Mouse (Mus musculus): ENCODE measurements around the gene Prkacb. TPM values are rescaled to one million over a fixed set of nuclear protein-coding genes. Genes with fewer than 3 reads are reported as not detected.
"Not testable (repeated sequence)": the region's sequence is repeated elsewhere in the genome, so short reads cannot be mapped to it uniquely, and the experiment has no call there.

Gene Prkacb
- polyA plus RNA-seq, 1 experiment from 2014 or later, result 76.2 TPM

- no peak overlapping the region for H3K4me3 ChIP-seq
- H3K4me1 ChIP-seq, result no peaks in the 10 kb centered on the region
- peaks cover 74% of the 10 kb centered on the region for H3K36me3 ChIP-seq
- no peak for DNase-seq (ENCODE audit: low spot score)
- no peak overlapping the region for H3K27ac ChIP-seq
- no peaks in the 10 kb centered on the region for H3K27me3 ChIP-seq (ENCODE audit: low read depth, poor library complexity, severe bottlenecking)
- no peaks in the 10 kb centered on the region for H3K9me3 ChIP-seq (replicated peaks)
- 96% methylated on average over 5 of the region's 5 CpGs for WGBS
Observed at GRCm38 (mm10) chr3:146741158-146741557, 71.6 kb downstream of the Prkacb start.

- not testable (repeated sequence) for H3K9me3 ChIP-seq (replicated peaks); H3K27me3 ChIP-seq (ENCODE audit: low read depth, poor library complexity, severe bottlenecking); DNase-seq (ENCODE audit: low spot score); H3K4me1 ChIP-seq; H3K4me3 ChIP-seq; H3K27ac ChIP-seq
- H3K36me3 ChIP-seq, result peaks cover 76% of the 10 kb centered on the region
- 90% methylated on average over 6 of the region's 6 CpGs for whole genome bisulfite sequencing
Observed at GRCm38 (mm10) chr3:146736186-146736585, 76.6 kb downstream of the Prkacb start.

- Histone ChIP-seq H3K4me3 (no peak overlapping the region), H3K27ac (no peak overlapping the region), H3K36me3 (peaks cover 74% of the 10 kb centered on the region), H3K27me3 (ENCODE audit: low read depth, poor library complexity, severe bottlenecking) (no peaks in the 10 kb centered on the region), H3K4me1 (no peaks in the 10 kb centered on the region), H3K9me3 (replicated peaks) (no peaks in the 10 kb centered on the region)
- no peak for DNase-seq (ENCODE audit: low spot score)
- WGBS, result 80% methylated on average over 3 of the region's 3 CpGs
Observed at GRCm38 (mm10) chr3:146735657-146736056, 77.1 kb downstream of the Prkacb start.

GRCm38 (mm10) chr3:146734907-146735629 lies 77.7 kb downstream of the Prkacb start:
- Histone ChIP-seq H3K4me3 (no peak overlapping the region), H3K27ac (no peak overlapping the region), H3K9me3 (replicated peaks) (no peaks in the 10 kb centered on the region), H3K27me3 (ENCODE audit: low read depth, poor library complexity, severe bottlenecking) (no peaks in the 10 kb centered on the region), H3K4me1 (no peaks in the 10 kb centered on the region), H3K36me3 (peaks cover 73% of the 10 kb centered on the region)
- DNase-seq (ENCODE audit: low spot score), result no peak
- 94% methylated on average over 9 of the region's 9 CpGs for WGBS

- Histone ChIP-seq H3K27me3 (ENCODE audit: low read depth, poor library complexity, severe bottlenecking) (no peaks in the 10 kb centered on the region), H3K4me1 (no peaks in the 10 kb centered on the region), H3K4me3 (no peak overlapping the region), H3K27ac (no peak overlapping the region), H3K36me3 (peaks cover 76% of the 10 kb centered on the region), H3K9me3 (replicated peaks) (no peaks in the 10 kb centered on the region)
- no peak for DNase-seq (ENCODE audit: low spot score)
- WGBS, result 95% methylated on average over 11 of the region's 11 CpGs
Observed at GRCm38 (mm10) chr3:146731499-146731898, 81.3 kb downstream of the Prkacb start.

GRCm38 (mm10) chr3:146723037-146723436 lies 89.8 kb downstream of the Prkacb start:
- no peak overlapping the region for H3K27ac ChIP-seq
- H3K4me1 ChIP-seq, result peaks cover 5% of the 10 kb centered on the region; the same call in 1 of the 2 replicates
- peaks cover 34% of the 10 kb centered on the region for H3K36me3 ChIP-seq
- WGBS, result 83% methylated on average over 3 of the region's 3 CpGs
- DNase-seq (ENCODE audit: low spot score), result no peak
- no peak overlapping the region for H3K4me3 ChIP-seq
- H3K9me3 ChIP-seq (replicated peaks), result no peaks in the 10 kb centered on the region; the same call in 1 of the 2 replicates
- no peaks in the 10 kb centered on the region for H3K27me3 ChIP-seq (ENCODE audit: low read depth, poor library complexity, severe bottlenecking)

- H3K9me3 ChIP-seq (replicated peaks), result no peaks in the 10 kb centered on the region
- H3K27ac ChIP-seq, result no peak overlapping the region
- H3K4me1 ChIP-seq, result peaks cover 5% of the 10 kb centered on the region; the same call in 1 of the 2 replicates
- DNase-seq (ENCODE audit: low spot score), result no peak
- no peaks in the 10 kb centered on the region for H3K27me3 ChIP-seq (ENCODE audit: low read depth, poor library complexity, severe bottlenecking)
- H3K4me3 ChIP-seq, result no peak overlapping the region
- WGBS, result 84% methylated on average over 4 of the region's 4 CpGs
- peaks cover under 1% of the 10 kb centered on the region; the same call in 1 of the 2 replicates for H3K36me3 ChIP-seq
Observed at GRCm38 (mm10) chr3:146719696-146720095, 93.1 kb downstream of the Prkacb start.

GRCm38 (mm10) chr3:146718251-146718650 lies 94.5 kb downstream of the Prkacb start:
- 0 out of 2 replicates have a peak, but pooled peaks cover 2% of the 10 kb centered on the region for H3K4me1 ChIP-seq
- DNase-seq (ENCODE audit: low spot score), result no peak
- 82% methylated on average over 5 of the region's 5 CpGs for WGBS

GRCm38 (mm10) chr3:146712305-146712704 lies 100.5 kb downstream of the Prkacb start:
- no peak for DNase-seq (ENCODE audit: low spot score)
- WGBS, result 74% methylated on average over 7 of the region's 7 CpGs
- Histone ChIP-seq H3K27me3 (ENCODE audit: low read depth, poor library complexity, severe bottlenecking) (no peaks in the 10 kb centered on the region), H3K4me3 (no peak overlapping the region), H3K9me3 (replicated peaks) (no peaks in the 10 kb centered on the region), H3K27ac (no peak overlapping the region), H3K4me1 (no peaks in the 10 kb centered on the region), H3K36me3 (no peaks in the 10 kb centered on the region)

More at GRCm38 (mm10) chr3:146718251-146718650, 94.5 kb downstream of the Prkacb start:
- Histone ChIP-seq H3K27ac (no peak overlapping the region), H3K36me3 (no peaks in the 10 kb centered on the region), H3K9me3 (replicated peaks) (no peaks in the 10 kb centered on the region), H3K4me3 (no peak overlapping the region), H3K27me3 (ENCODE audit: low read depth, poor library complexity, severe bottlenecking) (no peaks in the 10 kb centered on the region)

GRCm38 (mm10) chr3:146711559-146711958 lies 101.2 kb downstream of the Prkacb start:
- H3K4me1 ChIP-seq, result no peaks in the 10 kb centered on the region
- H3K9me3 ChIP-seq (replicated peaks), result no peaks in the 10 kb centered on the region
- no peak overlapping the region for H3K27ac ChIP-seq
- H3K4me3 ChIP-seq, result no peak overlapping the region
- no peak for DNase-seq (ENCODE audit: low spot score)
- no peaks in the 10 kb centered on the region for H3K36me3 ChIP-seq
- 80% methylated on average over 6 of the region's 6 CpGs for WGBS
- H3K27me3 ChIP-seq (ENCODE audit: low read depth, poor library complexity, severe bottlenecking), result no peaks in the 10 kb centered on the region

GRCm38 (mm10) chr3:146711084-146711483 lies 101.7 kb downstream of the Prkacb start:
- no peaks in the 10 kb centered on the region for H3K36me3 ChIP-seq
- H3K4me3 ChIP-seq, result no peak overlapping the region
- DNase-seq (ENCODE audit: low spot score), result no peak
- no peak overlapping the region for H3K27ac ChIP-seq
- H3K27me3 ChIP-seq (ENCODE audit: low read depth, poor library complexity, severe bottlenecking), result no peaks in the 10 kb centered on the region
- 84% methylated on average over 7 of the region's 7 CpGs for WGBS
- no peaks in the 10 kb centered on the region for H3K4me1 ChIP-seq
- H3K9me3 ChIP-seq (replicated peaks), result no peaks in the 10 kb centered on the region

GRCm38 (mm10) chr3:146709086-146709485 lies 103.7 kb downstream of the Prkacb start:
- 81% methylated on average over 1 of the region's 1 CpGs for WGBS
- H3K9me3 ChIP-seq (replicated peaks), result no peaks in the 10 kb centered on the region
- no peak for DNase-seq (ENCODE audit: low spot score)
- H3K27ac ChIP-seq, result no peak overlapping the region
- H3K4me3 ChIP-seq, result no peak overlapping the region
- H3K27me3 ChIP-seq (ENCODE audit: low read depth, poor library complexity, severe bottlenecking), result no peaks in the 10 kb centered on the region
- no peaks in the 10 kb centered on the region for H3K36me3 ChIP-seq
- no peaks in the 10 kb centered on the region for H3K4me1 ChIP-seq

- 74% methylated on average over 3 of the region's 3 CpGs for WGBS
- H3K4me3 ChIP-seq, result no peak overlapping the region
- H3K27ac ChIP-seq, result no peak overlapping the region
- H3K4me1 ChIP-seq, result no peaks in the 10 kb centered on the region
- no peak for DNase-seq (ENCODE audit: low spot score)
- no peaks in the 10 kb centered on the region for H3K36me3 ChIP-seq
- no peaks in the 10 kb centered on the region for H3K27me3 ChIP-seq (ENCODE audit: low read depth, poor library complexity, severe bottlenecking)
- no peaks in the 10 kb centered on the region for H3K9me3 ChIP-seq (replicated peaks)
Observed at GRCm38 (mm10) chr3:146708381-146708780, 104.4 kb downstream of the Prkacb start.

Data from limb, embryonic 10.5 days (tissue).